Mouse (Mus musculus) C2C12 (cell line): Measurements from ENCODE around the gene Nup107. TPM values are rescaled to one million over a fixed set of nuclear protein-coding genes. Genes with fewer than 3 reads are reported as not detected.
"Not testable (repeated sequence)": the region's sequence is repeated elsewhere in the genome, so short reads cannot be mapped to it uniquely, and the experiment has no call there.

ENCODE experiments used
- H3K27me3 ChIP-seq: one replicate; pipeline ENCODE4 v1.6.1; 2011; ENCODE audit not compliant: control insufficient read depth, insufficient read depth, insufficient read length
- H3K36me3 ChIP-seq: one replicate; pipeline ENCODE4 v1.6.1; 2011; ENCODE audit not compliant: control insufficient read depth, insufficient read depth
- H3K4me3 ChIP-seq: one replicate; pipeline ENCODE4 v1.5.1; 2011; ENCODE audit warnings: mild to moderate bottlenecking, control low read depth; ENCODE audit not compliant: poor library complexity, insufficient read depth, severe bottlenecking
- H3K79me2 ChIP-seq: one replicate; pipeline ENCODE4 v1.6.1; 2011; ENCODE audit not compliant: control insufficient read depth, insufficient read depth
- H3K79me3 ChIP-seq: one replicate; pipeline ENCODE4 v1.6.1; 2011; ENCODE audit warnings: low read depth, control low read depth
- H3ac ChIP-seq: one replicate; pipeline ENCODE3; 2011; ENCODE audit warnings: low read depth; ENCODE audit not compliant: control insufficient read depth, insufficient read length
- CEBPB ChIP-seq: IDR thresholded peaks from one replicate; pipeline ENCODE4 v1.6.1; 2011; ENCODE audit warnings: low read depth, mild to moderate bottlenecking, control low read depth, moderate library complexity
- CTCF ChIP-seq: IDR thresholded peaks from one replicate; pipeline ENCODE4 v1.5.1; 2011; ENCODE audit not compliant: control insufficient read depth, insufficient read depth, insufficient read length
- FOSL1 ChIP-seq: IDR thresholded peaks from one replicate; pipeline ENCODE4 v1.8.0; 2011; ENCODE audit warnings: mild to moderate bottlenecking, low read length; ENCODE audit not compliant: poor library complexity, insufficient read depth, severe bottlenecking
- MAX ChIP-seq: IDR thresholded peaks from one replicate; pipeline ENCODE4 v1.6.1; 2011; ENCODE audit warnings: mild to moderate bottlenecking, control low read depth
- MYOD1 ChIP-seq: IDR thresholded peaks from one replicate; pipeline ENCODE4 v1.6.1; 2011; ENCODE audit warnings: low read depth; ENCODE audit not compliant: control insufficient read depth, insufficient read length
- MYOG ChIP-seq: IDR thresholded peaks from one replicate; pipeline ENCODE4 v1.6.1; 2011; ENCODE audit not compliant: control insufficient read depth, insufficient read length; ENCODE audit errors: extremely low read depth
- USF1 ChIP-seq: IDR thresholded peaks from one replicate; pipeline ENCODE4 v1.6.1; 2011; ENCODE audit warnings: low read depth, mild to moderate bottlenecking, control low read depth, moderate library complexity
- polyA plus RNA-seq: library from polyadenylated mRNA; unstranded; fragments of >200 nt; fragmentation: generic; extraction: Trizol; gene quantifications from one replicate; pipeline ENCODE4 v1.2.1, GENCODE M21; 2012; ENCODE audit warnings: missing spikeins

Nup107 gene
- polyA plus RNA-seq, 1 experiment, result 41.2 TPM

DNA sequence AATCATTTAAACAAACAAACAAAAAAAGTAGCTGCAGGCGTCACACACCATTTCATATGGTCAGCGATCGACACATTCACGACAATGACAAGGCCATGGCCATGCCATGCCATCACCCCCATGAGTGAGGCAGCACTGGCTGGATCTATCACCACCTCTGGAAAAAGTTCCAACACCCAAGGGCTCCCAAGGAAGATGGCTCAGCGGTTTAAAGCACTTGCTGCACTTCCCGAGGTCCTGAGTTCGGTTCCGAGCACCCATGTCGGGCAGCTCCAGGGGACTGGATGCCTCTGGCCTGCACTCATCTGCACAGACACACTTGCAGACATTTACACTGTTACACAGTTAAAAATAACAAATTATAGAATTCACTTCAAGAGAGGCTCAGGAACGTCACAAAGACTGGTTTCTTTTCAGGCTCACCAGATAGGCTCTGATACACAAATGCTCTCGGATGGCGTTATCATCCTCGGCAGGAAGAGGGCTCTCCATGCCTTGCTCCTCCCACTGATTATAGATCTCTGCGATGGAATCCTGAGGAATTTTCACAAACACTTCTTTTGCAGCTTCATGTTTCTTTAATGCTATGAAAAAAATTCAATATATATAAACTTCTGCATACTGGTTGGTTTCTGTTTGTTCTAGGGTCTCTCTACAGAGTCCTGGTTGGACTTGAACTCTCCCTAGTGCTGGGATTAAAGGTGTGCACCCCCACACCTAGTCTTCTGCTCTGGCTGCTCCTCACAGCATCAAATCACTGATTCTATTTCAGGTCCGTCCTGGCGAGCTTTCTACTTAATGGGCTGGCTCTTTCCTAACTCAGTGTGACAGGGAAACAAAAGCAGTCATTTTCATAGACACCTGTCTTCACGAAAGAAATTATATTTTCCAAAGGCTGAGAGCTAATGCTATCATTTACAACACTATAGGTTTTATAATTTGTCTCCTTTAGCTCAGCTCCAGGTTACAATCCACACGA is 33.5 kb downstream of the Nup107 start:
- no peak overlapping the region for H3K4me3 ChIP-seq
- H3K36me3 ChIP-seq, result peaks cover 97% of the 10 kb centered on the region
- no peak for TF ChIP-seq MYOD1
- H3K79me2 ChIP-seq, result no peaks in the 10 kb centered on the region
- H3K79me3 ChIP-seq, result no peaks in the 10 kb centered on the region
- no peaks in the 10 kb centered on the region for H3K27me3 ChIP-seq
- no peak overlapping the region for H3ac ChIP-seq

DNA sequence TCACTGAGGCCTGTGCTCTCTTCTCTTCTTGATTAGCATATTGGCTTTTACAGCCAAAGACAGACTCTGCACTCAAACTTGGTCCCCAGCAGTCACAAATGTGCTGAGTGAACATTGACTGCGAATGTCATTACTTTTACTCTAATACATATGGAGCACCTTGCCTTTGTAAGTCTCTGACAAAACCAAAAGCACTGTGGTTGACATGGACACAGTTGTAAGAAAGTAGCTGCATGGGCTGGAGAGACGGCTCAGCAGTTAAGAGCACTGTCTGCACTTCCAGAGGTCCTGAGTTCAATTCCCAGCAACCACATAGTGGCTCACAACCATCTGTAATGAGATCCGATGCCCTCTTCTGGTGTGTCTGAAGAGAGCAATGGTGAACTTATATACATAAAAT is 34.2 kb downstream of the Nup107 start:
- H3K4me3 ChIP-seq, H3K79me3 ChIP-seq, H3ac ChIP-seq, H3K27me3 ChIP-seq, H3K79me2 ChIP-seq: not testable (repeated sequence)
- H3K36me3 ChIP-seq, result peaks cover 92% of the 10 kb centered on the region

DNA sequence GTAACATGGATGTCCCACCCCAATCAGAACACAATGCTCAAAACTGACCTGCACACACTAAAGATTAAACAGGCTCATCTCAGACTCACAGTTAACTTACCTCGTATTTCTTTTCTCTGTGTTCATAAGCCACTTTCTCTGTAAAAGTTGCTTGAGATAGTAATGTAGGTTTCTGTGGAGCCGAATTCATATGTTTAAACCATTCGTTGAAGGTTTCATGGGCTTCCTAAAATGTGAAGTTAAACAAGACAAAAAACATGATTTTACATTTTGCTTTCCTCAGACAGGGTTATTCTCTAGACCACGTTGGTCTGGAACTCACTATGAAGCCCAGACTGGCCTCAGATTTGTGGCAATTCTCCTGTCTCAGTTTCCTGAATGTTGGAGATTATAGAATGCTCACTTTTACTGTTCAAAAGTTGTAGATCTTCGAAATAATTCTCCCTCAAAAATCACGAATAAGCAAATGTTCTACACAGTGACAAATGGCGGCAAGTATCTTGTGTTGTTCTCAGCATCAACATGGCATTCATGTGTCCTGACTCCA is 34.6 kb downstream of the Nup107 start:
- TF ChIP-seq MAX (no peak), FOSL1 (no peak)
- no peaks in the 10 kb centered on the region for H3K79me3 ChIP-seq
- H3K27me3 ChIP-seq, result no peaks in the 10 kb centered on the region
- H3K4me3 ChIP-seq, result no peak overlapping the region
- no peak overlapping the region for H3ac ChIP-seq
- H3K79me2 ChIP-seq, result no peaks in the 10 kb centered on the region
- peaks cover 92% of the 10 kb centered on the region for H3K36me3 ChIP-seq

DNA sequence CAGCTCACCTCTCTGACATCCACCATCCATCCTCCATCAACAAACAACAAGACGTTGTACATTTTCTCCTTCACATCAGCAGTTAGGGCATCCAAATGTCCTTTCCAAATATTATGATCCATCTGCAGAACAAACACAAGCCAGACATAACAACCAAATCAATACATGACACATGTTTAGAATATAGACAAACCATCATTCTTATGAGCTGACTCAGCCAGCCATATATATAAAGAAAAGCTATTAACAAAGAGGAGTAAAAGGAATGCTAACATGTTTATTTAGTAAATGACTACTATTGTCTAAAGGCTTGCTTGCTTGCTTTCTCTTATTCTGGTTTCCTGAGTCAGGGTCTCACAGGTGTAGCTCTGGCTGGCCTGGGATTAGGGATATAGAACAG is 35.2 kb downstream of the Nup107 start:
- Histone ChIP-seq H3K27me3 (no peaks in the 10 kb centered on the region), H3K4me3 (no peak overlapping the region), H3K79me2 (no peaks in the 10 kb centered on the region), H3ac (no peak overlapping the region), H3K36me3 (peaks cover 91% of the 10 kb centered on the region), H3K79me3 (no peaks in the 10 kb centered on the region)
- no peak for TF ChIP-seq CTCF
- TF ChIP-seq MAX, result no peak
- TF ChIP-seq MYOD1, result no peak
- TF ChIP-seq FOSL1, result no peak
- TF ChIP-seq CEBPB, result no peak
- TF ChIP-seq MYOG, result no peak
- no peak for TF ChIP-seq USF1

DNA sequence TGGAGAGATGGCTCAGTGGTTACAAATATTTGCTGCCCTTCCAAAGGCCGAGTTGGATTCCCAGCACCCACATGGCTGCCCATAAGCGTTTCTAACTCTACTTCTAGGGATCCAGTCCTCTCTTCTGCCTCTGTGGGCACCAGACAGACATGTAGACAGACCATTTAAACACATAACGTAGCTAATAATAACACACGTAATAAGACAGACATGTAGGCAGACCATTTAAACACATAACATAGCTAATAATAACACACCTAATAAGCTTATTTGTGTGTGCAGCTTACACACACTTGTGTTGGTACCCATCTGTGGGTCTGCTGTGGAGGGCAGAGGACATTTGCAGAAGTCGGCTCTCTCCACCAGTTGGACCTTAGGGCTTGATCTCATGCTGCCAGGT is 35.7 kb downstream of the Nup107 start:
- peaks cover 91% of the 10 kb centered on the region for H3K36me3 ChIP-seq
- H3ac ChIP-seq, result no peak overlapping the region
- TF ChIP-seq FOSL1, result no peak
- TF ChIP-seq CEBPB, result no peak
- no peak for TF ChIP-seq CTCF
- TF ChIP-seq MYOG, result no peak
- no peak for TF ChIP-seq USF1
- no peak for TF ChIP-seq MAX
- no peak for TF ChIP-seq MYOD1
- no peaks in the 10 kb centered on the region for H3K79me3 ChIP-seq
- H3K4me3 ChIP-seq, result no peak overlapping the region
- no peaks in the 10 kb centered on the region for H3K27me3 ChIP-seq
- no peaks in the 10 kb centered on the region for H3K79me2 ChIP-seq

DNA sequence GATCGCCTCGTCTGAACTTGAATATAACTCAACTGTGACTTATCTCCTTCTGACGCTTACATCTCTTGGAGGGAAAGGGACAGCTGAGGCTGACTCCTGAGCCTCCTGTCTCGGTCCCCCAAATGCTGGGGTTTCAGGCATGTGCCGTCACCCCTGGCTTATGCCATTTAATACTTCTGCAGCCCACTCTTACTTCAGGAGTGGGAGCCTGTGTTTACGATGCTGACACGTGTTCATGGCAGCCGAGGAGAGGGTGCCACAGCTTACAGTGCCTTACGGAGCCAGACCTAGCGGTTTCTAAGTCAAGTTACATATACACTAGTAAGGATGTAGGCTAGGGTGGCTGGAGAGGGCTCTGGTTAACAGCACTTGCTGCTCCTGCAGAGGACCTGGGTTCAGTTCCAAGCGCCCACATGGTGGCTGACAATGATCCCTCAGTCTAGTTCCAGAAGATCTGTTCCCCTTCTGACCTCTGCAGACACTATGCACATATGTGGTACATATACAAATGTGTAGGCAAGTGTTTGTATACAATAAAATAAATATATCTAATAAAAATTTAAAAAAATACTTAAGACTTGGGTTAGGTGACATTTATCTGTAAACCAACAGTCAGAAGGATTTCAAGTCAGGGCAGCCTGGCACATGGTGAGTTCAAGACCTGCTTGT is 36.6 kb downstream of the Nup107 start:
- peaks cover 91% of the 10 kb centered on the region for H3K36me3 ChIP-seq

More for the DNA sequence above, 36.6 kb downstream of the Nup107 start:
- no peak overlapping the region for H3ac ChIP-seq
- no peaks in the 10 kb centered on the region for H3K79me2 ChIP-seq
- H3K27me3 ChIP-seq, result no peaks in the 10 kb centered on the region
- TF ChIP-seq FOSL1, result no peak
- TF ChIP-seq CTCF, result no peak
- no peak for TF ChIP-seq MYOD1
- TF ChIP-seq CEBPB, result no peak
- no peak for TF ChIP-seq USF1
- TF ChIP-seq MYOG, result no peak
- no peak for TF ChIP-seq MAX
- no peak overlapping the region for H3K4me3 ChIP-seq
- H3K79me3 ChIP-seq, result no peaks in the 10 kb centered on the region
